Mouse (Mus musculus): ENCODE measurements around the gene Ubxn4. TPM values are rescaled to one million over a fixed set of nuclear protein-coding genes. Genes with fewer than 3 reads are reported as not detected.
"Not testable (repeated sequence)": the region's sequence is repeated elsewhere in the genome, so short reads cannot be mapped to it uniquely, and the experiment has no call there.

Ubxn4 gene
- polyA plus RNA-seq, 1 experiment = 22.0 TPM

DNA sequence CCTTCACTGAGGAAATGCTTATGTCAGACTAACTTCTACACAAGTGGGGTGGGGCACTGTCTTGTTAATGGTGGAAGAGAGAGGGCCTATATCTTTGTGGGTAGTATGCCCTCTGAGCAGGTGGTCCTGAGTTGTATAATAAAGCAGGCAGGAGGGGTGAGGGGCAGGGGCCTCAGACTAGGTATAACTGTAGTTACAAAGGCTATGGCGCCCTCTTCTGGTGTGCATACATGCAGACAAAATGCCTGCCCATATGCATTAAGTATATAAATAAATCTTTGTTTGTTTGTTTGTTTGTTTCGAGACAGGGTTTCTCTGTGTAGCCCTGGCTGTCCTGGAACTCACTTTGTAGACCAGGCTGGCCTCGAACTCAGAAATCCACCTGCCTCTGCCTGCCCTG, 65.3 kb downstream of the Ubxn4 start:
- Histone ChIP-seq H3ac (ENCODE audit: control insufficient read depth, insufficient read length, low read depth) (no peak overlapping the region), H3K79me3 (ENCODE audit: low read depth) (no peaks in the 10 kb centered on the region), H3K79me2 (ENCODE audit: control insufficient read depth, insufficient read depth) (no peaks in the 10 kb centered on the region), H3K4me3 (ENCODE audit: insufficient read depth, poor library complexity, severe bottlenecking) (no peak overlapping the region), H3K27me3 (ENCODE audit: control insufficient read depth, insufficient read depth, insufficient read length) (no peaks in the 10 kb centered on the region), H3K36me3 (ENCODE audit: control insufficient read depth, insufficient read depth) (no peaks in the 10 kb centered on the region)
- TF ChIP-seq CTCF (IDR thresholded peaks at IDR 0.05; ENCODE audit: control insufficient read depth, insufficient read depth, insufficient read length) (no peak), MAX (IDR thresholded peaks at IDR 0.05) (no peak), MYOG (IDR thresholded peaks at IDR 0.05; ENCODE audit: control insufficient read depth, extremely low read depth, insufficient read length) (no peak), CEBPB (IDR thresholded peaks at IDR 0.05; ENCODE audit: low read depth) (no peak), USF1 (IDR thresholded peaks at IDR 0.05; ENCODE audit: low read depth) (no peak), FOSL1 (IDR thresholded peaks at IDR 0.05; ENCODE audit: insufficient read depth, low read length, poor library complexity, severe bottlenecking) (no peak), MYOD1 (IDR thresholded peaks at IDR 0.05; ENCODE audit: control insufficient read depth, insufficient read length, low read depth) (no peak)

DNA sequence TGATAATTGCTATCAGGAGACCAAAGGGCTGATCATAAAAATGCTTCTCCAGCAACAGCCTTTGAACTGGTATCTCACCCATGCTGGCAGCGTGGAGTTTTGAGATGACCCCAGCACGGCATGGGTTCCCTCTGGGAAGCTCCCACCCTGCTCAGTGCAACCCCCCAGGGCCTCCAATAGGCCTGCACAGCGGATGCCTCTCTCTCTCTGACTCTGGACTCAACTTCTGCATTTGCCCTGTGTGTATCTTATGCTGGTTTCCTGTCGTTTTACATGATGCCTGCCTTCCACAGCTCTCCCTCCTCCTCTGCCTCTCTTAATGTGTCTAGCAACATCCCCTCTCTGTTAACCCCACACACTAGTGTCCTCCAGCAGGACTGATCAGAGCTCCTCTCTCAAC, 70.9 kb downstream of the Ubxn4 start:
- TF ChIP-seq FOSL1 (IDR thresholded peaks at IDR 0.05; ENCODE audit: insufficient read depth, low read length, poor library complexity, severe bottlenecking) (no peak), MYOD1 (IDR thresholded peaks at IDR 0.05; ENCODE audit: control insufficient read depth, insufficient read length, low read depth) (no peak), MYOG (IDR thresholded peaks at IDR 0.05; ENCODE audit: control insufficient read depth, extremely low read depth, insufficient read length) (no peak), MAX (IDR thresholded peaks at IDR 0.05) (no peak), USF1 (IDR thresholded peaks at IDR 0.05; ENCODE audit: low read depth) (no peak)
- Histone ChIP-seq H3K4me3 (ENCODE audit: insufficient read depth, poor library complexity, severe bottlenecking) (no peak overlapping the region), H3K27me3 (ENCODE audit: control insufficient read depth, insufficient read depth, insufficient read length) (no peaks in the 10 kb centered on the region), H3K36me3 (ENCODE audit: control insufficient read depth, insufficient read depth) (no peaks in the 10 kb centered on the region), H3K79me2 (ENCODE audit: control insufficient read depth, insufficient read depth) (no peaks in the 10 kb centered on the region), H3K79me3 (ENCODE audit: low read depth) (no peaks in the 10 kb centered on the region), H3ac (ENCODE audit: control insufficient read depth, insufficient read length, low read depth) (no peak overlapping the region)

DNA sequence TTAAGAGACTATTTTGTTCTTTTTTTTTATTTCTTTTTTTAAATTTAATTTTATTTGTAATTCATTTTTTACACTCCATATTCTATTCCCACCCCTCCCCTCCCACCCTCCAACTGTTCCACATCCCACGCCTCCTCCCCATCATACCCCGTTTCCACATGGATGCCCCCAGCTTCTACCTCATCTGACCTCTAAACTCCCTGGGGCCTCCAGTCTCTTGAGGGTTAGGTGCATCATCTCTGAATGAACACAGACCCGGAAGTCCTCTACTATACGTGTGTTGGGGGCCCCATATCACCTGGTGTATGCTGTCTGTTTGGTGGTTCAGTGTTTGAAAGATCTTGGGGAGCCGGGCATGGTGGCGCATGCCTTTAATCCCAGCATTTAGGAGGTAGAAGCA, 75.5 kb downstream of the Ubxn4 start:
- H3ac ChIP-seq (ENCODE audit: control insufficient read depth, insufficient read length, low read depth); H3K79me2 ChIP-seq (ENCODE audit: control insufficient read depth, insufficient read depth); H3K4me3 ChIP-seq (ENCODE audit: insufficient read depth, poor library complexity, severe bottlenecking); H3K79me3 ChIP-seq (ENCODE audit: low read depth); H3K27me3 ChIP-seq (ENCODE audit: control insufficient read depth, insufficient read depth, insufficient read length); H3K36me3 ChIP-seq (ENCODE audit: control insufficient read depth, insufficient read depth): not testable (repeated sequence)

DNA sequence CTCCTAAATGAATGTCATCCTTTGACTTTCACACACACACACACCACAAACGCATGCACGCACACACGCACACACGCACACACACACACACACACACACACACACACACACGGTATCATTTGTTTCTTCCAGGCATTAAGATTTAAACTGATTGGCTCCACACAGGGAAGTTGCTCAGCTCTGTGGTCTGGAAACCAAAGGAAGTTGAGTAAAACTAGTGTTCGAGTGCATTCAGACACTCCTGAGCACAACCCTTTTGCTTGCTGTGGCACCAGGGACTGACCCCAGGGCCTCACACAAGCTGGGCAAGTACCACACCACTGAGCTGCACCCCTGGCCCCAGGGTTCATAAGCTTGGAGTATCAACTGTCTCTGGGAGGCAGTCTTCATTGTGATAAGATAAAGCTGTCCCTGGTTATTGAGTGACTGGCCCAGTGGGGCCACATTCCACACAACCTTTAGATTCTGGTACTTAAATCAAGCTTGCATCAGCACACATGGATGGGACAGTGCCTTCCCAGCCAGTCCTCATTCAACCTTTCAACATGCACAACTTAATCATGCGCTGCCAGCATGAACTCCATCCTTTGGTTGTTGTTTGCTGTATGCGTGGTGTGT, 79.4 kb downstream of the Ubxn4 start:
- peaks cover 28% of the 10 kb centered on the region for H3K36me3 ChIP-seq (ENCODE audit: control insufficient read depth, insufficient read depth)
- no peaks in the 10 kb centered on the region for H3K79me3 ChIP-seq (ENCODE audit: low read depth)
- H3K4me3 ChIP-seq (ENCODE audit: insufficient read depth, poor library complexity, severe bottlenecking) = no peak overlapping the region
- no peak overlapping the region for H3ac ChIP-seq (ENCODE audit: control insufficient read depth, insufficient read length, low read depth)
- TF ChIP-seq CTCF (IDR thresholded peaks at IDR 0.05; ENCODE audit: control insufficient read depth, insufficient read depth, insufficient read length) = no peak
- TF ChIP-seq CEBPB (IDR thresholded peaks at IDR 0.05; ENCODE audit: low read depth) = no peak
- no peak for TF ChIP-seq MYOD1 (IDR thresholded peaks at IDR 0.05; ENCODE audit: control insufficient read depth, insufficient read length, low read depth)
- no peak for TF ChIP-seq MAX (IDR thresholded peaks at IDR 0.05)
- no peak for TF ChIP-seq USF1 (IDR thresholded peaks at IDR 0.05; ENCODE audit: low read depth)
- no peak for TF ChIP-seq MYOG (IDR thresholded peaks at IDR 0.05; ENCODE audit: control insufficient read depth, extremely low read depth, insufficient read length)
- no peaks in the 10 kb centered on the region for H3K79me2 ChIP-seq (ENCODE audit: control insufficient read depth, insufficient read depth)
- H3K27me3 ChIP-seq (ENCODE audit: control insufficient read depth, insufficient read depth, insufficient read length) = no peaks in the 10 kb centered on the region

DNA sequence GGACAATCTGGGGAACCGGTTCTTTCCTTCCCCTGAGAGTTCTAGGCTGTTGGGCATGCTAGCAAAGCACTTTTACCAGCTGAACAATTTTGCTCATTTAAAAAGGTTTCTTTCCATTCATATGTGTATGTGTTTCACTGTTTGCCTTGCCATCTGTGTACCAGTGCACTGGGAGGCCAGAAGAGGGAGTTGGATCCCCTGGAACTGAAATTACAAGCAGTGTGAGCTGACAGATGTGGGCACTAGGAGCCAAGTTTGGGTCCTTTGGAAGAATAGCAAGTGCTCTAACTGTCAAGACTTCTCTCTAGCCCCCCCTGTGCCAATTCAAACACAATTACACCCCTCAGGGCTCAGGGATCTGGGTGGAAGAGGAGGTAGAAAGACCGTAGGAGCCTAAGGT, 81.0 kb downstream of the Ubxn4 start:
- no peak for TF ChIP-seq FOSL1 (IDR thresholded peaks at IDR 0.05; ENCODE audit: insufficient read depth, low read length, poor library complexity, severe bottlenecking)
- no peak for TF ChIP-seq USF1 (IDR thresholded peaks at IDR 0.05; ENCODE audit: low read depth)
- no peak for TF ChIP-seq CTCF (IDR thresholded peaks at IDR 0.05; ENCODE audit: control insufficient read depth, insufficient read depth, insufficient read length)
- no peak for TF ChIP-seq MYOG (IDR thresholded peaks at IDR 0.05; ENCODE audit: control insufficient read depth, extremely low read depth, insufficient read length)
- no peak for TF ChIP-seq MYOD1 (IDR thresholded peaks at IDR 0.05; ENCODE audit: control insufficient read depth, insufficient read length, low read depth)
- TF ChIP-seq MAX (IDR thresholded peaks at IDR 0.05) = no peak
- TF ChIP-seq CEBPB (IDR thresholded peaks at IDR 0.05; ENCODE audit: low read depth) = no peak

DNA sequence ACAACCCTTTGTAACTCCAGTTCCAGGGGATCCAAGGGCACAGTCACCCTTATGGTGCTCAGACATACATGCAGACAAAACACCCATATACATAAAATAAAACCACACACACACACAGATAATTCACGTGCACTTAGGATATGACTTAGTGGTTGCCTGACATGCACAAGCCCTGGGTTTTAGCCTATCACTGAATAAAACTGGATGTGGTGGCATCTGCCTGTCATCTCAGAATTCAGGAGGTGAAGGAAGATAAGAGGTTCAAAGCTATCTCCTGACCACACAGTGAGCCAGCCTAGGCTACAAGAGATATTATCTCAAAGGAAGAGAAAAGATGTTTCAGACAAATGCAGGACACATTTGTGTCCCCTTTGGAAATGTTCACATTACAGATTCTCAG, 83.4 kb downstream of the Ubxn4 start:
- peaks cover 66% of the 10 kb centered on the region for H3K36me3 ChIP-seq (ENCODE audit: control insufficient read depth, insufficient read depth)
- TF ChIP-seq FOSL1 (IDR thresholded peaks at IDR 0.05; ENCODE audit: insufficient read depth, low read length, poor library complexity, severe bottlenecking) (no peak), CEBPB (IDR thresholded peaks at IDR 0.05; ENCODE audit: low read depth) (no peak), CTCF (IDR thresholded peaks at IDR 0.05; ENCODE audit: control insufficient read depth, insufficient read depth, insufficient read length) (no peak), MYOD1 (IDR thresholded peaks at IDR 0.05; ENCODE audit: control insufficient read depth, insufficient read length, low read depth) (no peak), MYOG (IDR thresholded peaks at IDR 0.05; ENCODE audit: control insufficient read depth, extremely low read depth, insufficient read length) (no peak), USF1 (IDR thresholded peaks at IDR 0.05; ENCODE audit: low read depth) (no peak), MAX (IDR thresholded peaks at IDR 0.05) (no peak)

More for the DNA sequence above, 81.0 kb downstream of the Ubxn4 start:
- H3K27me3 ChIP-seq (ENCODE audit: control insufficient read depth, insufficient read depth, insufficient read length) = no peaks in the 10 kb centered on the region
- H3K36me3 ChIP-seq (ENCODE audit: control insufficient read depth, insufficient read depth) = peaks cover 44% of the 10 kb centered on the region
- H3K79me3 ChIP-seq (ENCODE audit: low read depth) = no peaks in the 10 kb centered on the region
- H3ac ChIP-seq (ENCODE audit: control insufficient read depth, insufficient read length, low read depth) = no peak overlapping the region
- no peak overlapping the region for H3K4me3 ChIP-seq (ENCODE audit: insufficient read depth, poor library complexity, severe bottlenecking)
- no peaks in the 10 kb centered on the region for H3K79me2 ChIP-seq (ENCODE audit: control insufficient read depth, insufficient read depth)

More for the DNA sequence above, 83.4 kb downstream of the Ubxn4 start:
- no peak overlapping the region for H3K4me3 ChIP-seq (ENCODE audit: insufficient read depth, poor library complexity, severe bottlenecking)
- no peaks in the 10 kb centered on the region for H3K27me3 ChIP-seq (ENCODE audit: control insufficient read depth, insufficient read depth, insufficient read length)
- no peaks in the 10 kb centered on the region for H3K79me2 ChIP-seq (ENCODE audit: control insufficient read depth, insufficient read depth)
- H3K79me3 ChIP-seq (ENCODE audit: low read depth) = no peaks in the 10 kb centered on the region
- H3ac ChIP-seq (ENCODE audit: control insufficient read depth, insufficient read length, low read depth) = no peak overlapping the region
